Mouse (Mus musculus): ENCODE measurements around the gene Idh3b. TPM values are rescaled to one million over a fixed set of nuclear protein-coding genes. Genes with fewer than 3 reads are reported as not detected.

Gene Idh3b
- 125 and 135 TPM in 2 replicates for polyA plus RNA-seq (2012; rRNA removed)

GRCm38 (mm10) chr2:130283854-130284654 is at the start of gene Idh3b:
TSS of gene Idh3b (minus strand) at chr2:130284547.

GRCm38 (mm10) chr2:130294936-130295277 is 10.6 kb upstream of the Idh3b start, which contains the start of gene Ebf4:
TSS of gene Ebf4 (plus strand) at chr2:130295169.

GRCm38 (mm10) chr2:130274149-130274861 is 10.0 kb downstream of the Idh3b start, which contains the start of gene Nop56:
TSS of gene Nop56 (plus strand) at chr2:130274430.

Other genes starting within 250 kb of the Idh3b start
- gene Tgm6, start 172.1 kb downstream of the Idh3b start, polyA plus RNA-seq (2012; rRNA removed): not detected in 2 replicates
- gene Snrpb, start 105.1 kb downstream of the Idh3b start, polyA plus RNA-seq (2012; rRNA removed): 117 and 128 TPM in 2 replicates
- gene Tmc2, start 89.4 kb downstream of the Idh3b start, polyA plus RNA-seq (2012; rRNA removed): not detected in 2 replicates
- 92.8 and 110 TPM in 2 replicates for gene Nop56, start 10.1 kb downstream of the Idh3b start, polyA plus RNA-seq (2012; rRNA removed)
- gene Ebf4, start 10.6 kb upstream of the Idh3b start, polyA plus RNA-seq (2012; rRNA removed): 0.36 and 0.48 TPM in 2 replicates
- gene Cpxm1, start 113.0 kb upstream of the Idh3b start, polyA plus RNA-seq (2012; rRNA removed): 1.2 and 1.6 TPM in 2 replicates
- not detected in 2 replicates for gene Gm28372, start 120.7 kb upstream of the Idh3b start, polyA plus RNA-seq (2012; rRNA removed)
- not detected in 2 replicates for gene 1700020A23Rik, start 120.7 kb upstream of the Idh3b start, polyA plus RNA-seq (2012; rRNA removed)
- gene Tmem239, start 121.9 kb upstream of the Idh3b start, polyA plus RNA-seq (2012; rRNA removed): not detected in 2 replicates
- 30.3 and 37.0 TPM in 2 replicates for gene Vps16, start 139.8 kb upstream of the Idh3b start, polyA plus RNA-seq (2012; rRNA removed)
- gene Pced1a, start 140.2 kb upstream of the Idh3b start, polyA plus RNA-seq (2012; rRNA removed): 8.6 and 9.5 TPM in 2 replicates
- 19.0 and 19.6 TPM in 2 replicates for gene Ptpra, start 165.7 kb upstream of the Idh3b start, polyA plus RNA-seq (2012; rRNA removed)